Mouse (Mus musculus): ENCODE data around the gene Crtc3. TPM values are rescaled to one million over a fixed set of nuclear protein-coding genes. Genes with fewer than 3 reads are reported as not detected.

Crtc3 gene
- total and polyA plus RNA-seq, 3 experiments: 4.2 to 15.8 TPM; not detected in 1

- no peak overlapping the region for H3K4me3 ChIP-seq (ENCODE audit: control insufficient read depth in 1 of 2, insufficient read depth in 1 of 2, low read depth in 2 of 2, low read length in 2 of 2)
- H3K27ac ChIP-seq (ENCODE audit: control insufficient read depth, low read depth, low read length): peak overlapping the region; percentile 16
- H3K9me3 ChIP-seq (replicated peaks; ENCODE audit: insufficient read depth, low read length): no peaks in the 10 kb centered on the region
- no peaks in the 10 kb centered on the region for H3K79me2 ChIP-seq (ENCODE audit: control insufficient read depth, insufficient read depth, low read length, poor library complexity)
- TF ChIP-seq RAD21 (IDR thresholded peaks at IDR 0.05; ENCODE audit: low read depth, low read length) (no peak), CHD2 (IDR thresholded peaks at IDR 0.05; ENCODE audit: low read length) (no peak), KAT2A (conservative IDR thresholded peaks at IDR 0.05; ENCODE audit: low read depth, low read length) (no peak), RCOR1 (IDR thresholded peaks at IDR 0.05; ENCODE audit: low read depth, low read length) (0 out of 2 replicates have a peak, but pooled peaks have one; percentile 33), ETS1 (IDR thresholded peaks at IDR 0.05; ENCODE audit: low read depth, low read length) (no peak), MYC (IDR thresholded peaks at IDR 0.05; ENCODE audit: low read depth, low read length) (no peak), SIN3A (IDR thresholded peaks at IDR 0.05; ENCODE audit: low read length) (no peak), GATA1 (IDR thresholded peaks at IDR 0.05; ENCODE audit: low read depth, low read length) (peak; percentile 13; the same call in 1 of the 2 replicates), MAX (IDR thresholded peaks at IDR 0.05; ENCODE audit: low read length) (no peak), MXI1 (IDR thresholded peaks at IDR 0.05; ENCODE audit: low read depth, low read length) (no peak), EP300 (IDR thresholded peaks at IDR 0.05; ENCODE audit: low read depth in 1 of 2, low read length in 2 of 2) (no peak), POLR2A (IDR thresholded peaks at IDR 0.05; ENCODE audit: control insufficient read depth in 1 of 2, insufficient read depth in 1 of 2, low read depth in 1 of 2, low read length in 2 of 2, poor library complexity in 1 of 2) (no peak), NELFE (IDR thresholded peaks at IDR 0.05; ENCODE audit: low read depth, low read length) (no peak)
- H3K27me3 ChIP-seq (ENCODE audit: control insufficient read depth in 1 of 2, insufficient read depth in 2 of 2, low read length in 2 of 2): no peaks in the 10 kb centered on the region
- H3K4me1 ChIP-seq (ENCODE audit: control insufficient read depth in 1 of 2, insufficient read depth in 2 of 2, low read length in 2 of 2): peaks cover 26 to 46% of the 10 kb centered on the region in 2 experiments
- H3K36me3 ChIP-seq (ENCODE audit: control insufficient read depth in 1 of 2, insufficient read depth in 2 of 2, low read length in 2 of 2): peaks cover 0 to 45% of the 10 kb centered on the region in 2 experiments; a peak in 2 of 4 replicates
- no peak for DNase-seq (ENCODE audit: low read depth, low spot score)
- no peak overlapping the region for H3K9ac ChIP-seq (ENCODE audit: control insufficient read depth, low read depth, low read length, poor library complexity, severe bottlenecking)
Measured at GRCm38 (mm10) chr7:80636953-80637800, 51.5 kb downstream of the Crtc3 start.

DNA sequence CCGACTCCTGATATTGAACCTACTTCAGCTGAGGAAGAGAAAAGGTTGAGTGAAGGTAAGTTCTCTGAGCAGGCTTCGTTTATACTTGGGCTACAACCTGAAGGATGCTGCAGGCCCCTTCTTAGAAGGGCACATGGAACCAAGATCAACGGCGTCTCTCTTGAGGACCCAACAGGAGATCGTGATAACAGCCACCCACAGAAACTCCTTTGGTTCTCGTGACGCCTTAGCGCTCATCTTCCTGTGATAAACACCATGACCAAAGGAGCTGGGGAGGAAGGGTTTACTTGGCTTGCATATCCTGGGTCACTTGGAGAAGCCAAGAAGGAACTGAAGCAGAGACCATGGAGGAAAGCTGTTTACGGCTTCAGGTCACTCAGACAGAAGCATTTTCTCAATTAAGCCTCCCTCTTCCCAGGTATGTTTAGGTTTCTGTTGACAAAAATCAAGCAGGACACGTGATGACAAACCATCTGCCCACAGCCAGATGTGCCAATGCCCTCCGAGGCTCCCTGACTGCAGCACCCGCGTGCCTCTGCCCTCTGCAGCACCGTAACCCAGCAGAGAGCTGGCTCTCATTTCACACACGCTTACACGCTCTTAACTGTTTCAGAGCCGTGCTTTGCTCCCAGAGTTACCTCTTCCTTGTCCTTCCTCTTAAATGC lies 52.3 kb downstream of the Crtc3 start:
- Histone ChIP-seq H3K27me3 (ENCODE audit: control insufficient read depth in 1 of 2, insufficient read depth in 2 of 2, low read length in 2 of 2) (no peaks in the 10 kb centered on the region), H3K4me1 (ENCODE audit: control insufficient read depth in 1 of 2, insufficient read depth in 2 of 2, low read length in 2 of 2) (peaks cover 22 to 38% of the 10 kb centered on the region in 2 experiments), H3K79me2 (ENCODE audit: control insufficient read depth, insufficient read depth, low read length, poor library complexity) (no peaks in the 10 kb centered on the region), H3K9me3 (replicated peaks; ENCODE audit: insufficient read depth, low read length) (no peaks in the 10 kb centered on the region), H3K9ac (ENCODE audit: control insufficient read depth, low read depth, low read length, poor library complexity, severe bottlenecking) (peak overlapping the region; percentile 16), H3K36me3 (ENCODE audit: control insufficient read depth in 1 of 2, insufficient read depth in 2 of 2, low read length in 2 of 2) (peaks cover 0 to 38% of the 10 kb centered on the region in 2 experiments; a peak in 2 of 4 replicates), H3K4me3 (ENCODE audit: control insufficient read depth in 1 of 2, insufficient read depth in 1 of 2, low read depth in 2 of 2, low read length in 2 of 2) (peak overlapping the region; percentile 3 to 10; a peak in 1 of 4 replicates), H3K27ac (ENCODE audit: control insufficient read depth, low read depth, low read length) (peak overlapping the region; percentile 51)
- peak; percentile 65 for DNase-seq (ENCODE audit: low read depth, low spot score)
- TF ChIP-seq USF1 (IDR thresholded peaks at IDR 0.05; ENCODE audit: low read depth, low read length): peak; percentile 64
- no peak for TF ChIP-seq ETS1 (IDR thresholded peaks at IDR 0.05; ENCODE audit: low read depth, low read length)
- TF ChIP-seq ZNF384 (IDR thresholded peaks at IDR 0.05; ENCODE audit: low read depth, low read length): no peak
- peak; percentile 84 for TF ChIP-seq MAX (IDR thresholded peaks at IDR 0.05; ENCODE audit: low read length)
- TF ChIP-seq RAD21 (IDR thresholded peaks at IDR 0.05; ENCODE audit: low read depth, low read length): no peak
- no peak for TF ChIP-seq ZMIZ1 (IDR thresholded peaks at IDR 0.05; ENCODE audit: low read depth, low read length)
- peak; percentile 70; the same call in 1 of the 2 replicates for TF ChIP-seq MXI1 (IDR thresholded peaks at IDR 0.05; ENCODE audit: low read depth, low read length)
- TF ChIP-seq TBP (IDR thresholded peaks at IDR 0.05; ENCODE audit: low read depth, low read length): peak; percentile 46; the same call in 1 of the 2 replicates
- peak; percentile 59 to 78 for TF ChIP-seq EP300 (IDR thresholded peaks at IDR 0.05; ENCODE audit: low read depth in 1 of 2, low read length in 2 of 2)
- TF ChIP-seq SMC3 (IDR thresholded peaks at IDR 0.05; ENCODE audit: low read depth, low read length): no peak
- no peak for TF ChIP-seq ZKSCAN1 (IDR thresholded peaks at IDR 0.05; ENCODE audit: low read depth, low read length)
- TF ChIP-seq SIN3A (IDR thresholded peaks at IDR 0.05; ENCODE audit: low read length): peak; percentile 58
- TF ChIP-seq CHD1 (IDR thresholded peaks at IDR 0.05; ENCODE audit: low read depth, low read length): no peak
- TF ChIP-seq MYC (IDR thresholded peaks at IDR 0.05; ENCODE audit: low read depth, low read length): 0 out of 2 replicates have a peak, but pooled peaks have one; percentile 53
- no peak for TF ChIP-seq MYB (IDR thresholded peaks at IDR 0.05; ENCODE audit: low read depth, low read length)
- TF ChIP-seq GATA1 (IDR thresholded peaks at IDR 0.05; ENCODE audit: low read depth, low read length): no peak
- TF ChIP-seq UBTF (IDR thresholded peaks at IDR 0.05; ENCODE audit: borderline replicate concordance, insufficient read depth, low read depth, low read length): no peak
- peak; percentile 53; the same call in 1 of the 2 replicates for TF ChIP-seq BHLHE40 (IDR thresholded peaks at IDR 0.05; ENCODE audit: borderline replicate concordance, low read depth, low read length)
- peak; percentile 38; the same call in 1 of the 2 replicates for TF ChIP-seq TCF12 (IDR thresholded peaks at IDR 0.05; ENCODE audit: low read depth, low read length)
- no peak for TF ChIP-seq NRF1 (IDR thresholded peaks at IDR 0.05; ENCODE audit: insufficient read depth, low read depth, low read length, poor library complexity, severe bottlenecking)
- TF ChIP-seq POLR2AphosphoS5 (IDR thresholded peaks at IDR 0.05; ENCODE audit: borderline replicate concordance, low read depth, low read length): no peak
